Mouse (Mus musculus): Measurements from ENCODE around the gene Gm49318. TPM values are rescaled to one million over a fixed set of nuclear protein-coding genes. Genes with fewer than 3 reads are reported as not detected.

Gm49318 gene
- total RNA-seq, 2 experiments from 2014 or later = not detected

- no peak for ATAC-seq (ENCODE audit: poor library complexity, severe bottlenecking)
Observed at GRCm38 (mm10) chr9:22072276-22072675, 1.2 kb upstream of the Gm49318 start.

DNA sequence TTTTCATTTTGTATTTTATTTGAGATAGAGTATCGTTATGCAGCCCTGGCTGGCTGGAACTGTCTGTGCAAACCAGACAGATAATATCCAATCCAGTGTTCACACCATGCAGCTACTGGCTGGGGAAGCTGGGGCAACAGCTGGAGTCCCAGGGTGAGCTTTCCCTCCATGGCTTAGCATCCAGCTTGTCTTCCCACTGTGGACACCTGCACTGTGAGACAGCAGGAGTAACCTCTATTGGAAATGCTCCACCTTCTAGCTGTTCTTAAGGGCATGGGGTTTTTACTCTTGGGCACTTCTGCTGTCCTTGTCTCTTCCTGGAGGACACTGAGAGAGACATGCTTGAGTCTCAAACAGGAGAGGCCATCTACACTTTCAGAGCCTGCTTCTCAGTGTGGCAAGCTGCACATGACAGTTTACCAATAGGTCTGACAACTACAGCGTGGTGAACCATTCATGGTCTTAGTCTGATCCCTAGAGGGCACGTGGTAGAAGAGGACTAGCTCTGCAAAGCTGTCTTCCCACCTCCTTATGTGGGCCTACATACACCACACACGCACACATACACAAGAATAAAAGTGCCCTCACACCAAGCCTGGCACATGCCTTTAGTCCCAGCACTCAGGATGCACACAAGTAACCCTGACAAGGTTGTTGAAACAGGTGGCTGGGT lies 1.0 kb downstream of the Gm49318 start:
- no peak for ATAC-seq (ENCODE audit: poor library complexity, severe bottlenecking)

DNA sequence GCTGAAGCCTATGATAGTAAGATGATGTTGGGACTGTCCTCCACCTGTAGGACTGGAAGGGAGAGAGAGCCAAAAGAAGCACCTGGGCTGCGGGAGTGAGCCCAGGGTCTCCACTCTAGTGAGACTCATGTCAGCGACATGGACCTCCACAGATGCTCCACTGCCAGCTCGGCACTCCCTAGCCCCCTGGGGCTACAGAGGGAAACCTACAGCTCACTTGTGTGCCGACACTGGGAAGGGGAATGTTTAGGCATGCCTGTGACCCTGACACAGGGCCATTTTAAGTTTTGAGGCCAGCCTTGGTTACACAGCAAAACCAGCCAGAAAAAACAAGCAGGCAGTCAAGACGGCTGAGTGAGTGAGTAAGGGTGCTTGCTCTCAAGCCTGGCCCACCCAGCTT lies 3.9 kb downstream of the Gm49318 start:
- no peak for ATAC-seq (ENCODE audit: poor library complexity, severe bottlenecking)

GRCm38 (mm10) chr9:22066433-22066832 lies 4.6 kb downstream of the Gm49318 start:
- peak; percentile 42 for ATAC-seq (ENCODE audit: poor library complexity, severe bottlenecking)

GRCm38 (mm10) chr9:22065642-22066041 lies 5.4 kb downstream of the Gm49318 start:
- ATAC-seq (ENCODE audit: poor library complexity, severe bottlenecking) = no peak

- no peak for ATAC-seq (ENCODE audit: poor library complexity, severe bottlenecking)
Observed at GRCm38 (mm10) chr9:22064341-22064740, 6.7 kb downstream of the Gm49318 start.

- ATAC-seq (ENCODE audit: poor library complexity, severe bottlenecking) = no peak
Observed at GRCm38 (mm10) chr9:22061339-22061738, 9.7 kb downstream of the Gm49318 start.

GRCm38 (mm10) chr9:22058011-22058424 lies 13.0 kb downstream of the Gm49318 start:
- ATAC-seq (ENCODE audit: poor library complexity, severe bottlenecking) = no peak

- ATAC-seq (ENCODE audit: poor library complexity, severe bottlenecking) = no peak
Observed at GRCm38 (mm10) chr9:22057031-22057517, 14.0 kb downstream of the Gm49318 start.

GRCm38 (mm10) chr9:22056303-22056910 lies 14.7 kb downstream of the Gm49318 start:
- no peak for ATAC-seq (ENCODE audit: poor library complexity, severe bottlenecking)

GRCm38 (mm10) chr9:22055713-22056112 lies 15.3 kb downstream of the Gm49318 start:
- no peak for ATAC-seq (ENCODE audit: poor library complexity, severe bottlenecking)

DNA sequence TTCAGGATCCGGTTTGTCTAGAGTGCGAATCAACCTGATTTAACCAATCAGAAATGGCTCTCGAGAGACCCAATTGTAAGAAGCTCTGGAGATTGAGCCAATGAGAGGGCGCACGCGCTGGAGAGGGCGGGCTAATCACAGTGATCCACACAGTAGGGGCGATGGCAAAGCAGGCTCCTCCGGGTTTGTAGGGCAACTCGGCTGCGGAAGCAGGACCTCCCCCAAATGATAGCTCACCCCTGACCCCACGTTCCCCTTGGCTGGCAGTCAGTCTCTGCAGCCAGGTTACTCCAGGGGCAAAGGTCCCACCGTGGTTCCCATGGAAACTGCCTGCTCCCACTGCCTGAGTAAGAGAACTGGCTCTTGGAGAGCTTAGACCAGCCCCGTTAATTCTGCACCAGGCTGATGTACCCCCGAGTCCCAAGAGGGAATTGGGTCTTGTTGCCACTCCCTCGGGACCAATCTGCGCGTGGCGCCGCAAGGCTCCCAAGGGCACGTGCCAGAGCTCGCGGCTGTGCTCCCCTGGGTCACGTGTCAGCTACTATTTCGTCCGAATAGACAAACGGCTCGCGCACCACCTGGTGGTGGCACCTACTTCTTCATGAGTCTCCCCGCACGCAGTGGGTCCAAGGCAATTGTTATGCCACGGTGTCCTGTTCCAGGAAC lies 16.5 kb downstream of the Gm49318 start:
- ATAC-seq (ENCODE audit: poor library complexity, severe bottlenecking) = peak; percentile 80

DNA sequence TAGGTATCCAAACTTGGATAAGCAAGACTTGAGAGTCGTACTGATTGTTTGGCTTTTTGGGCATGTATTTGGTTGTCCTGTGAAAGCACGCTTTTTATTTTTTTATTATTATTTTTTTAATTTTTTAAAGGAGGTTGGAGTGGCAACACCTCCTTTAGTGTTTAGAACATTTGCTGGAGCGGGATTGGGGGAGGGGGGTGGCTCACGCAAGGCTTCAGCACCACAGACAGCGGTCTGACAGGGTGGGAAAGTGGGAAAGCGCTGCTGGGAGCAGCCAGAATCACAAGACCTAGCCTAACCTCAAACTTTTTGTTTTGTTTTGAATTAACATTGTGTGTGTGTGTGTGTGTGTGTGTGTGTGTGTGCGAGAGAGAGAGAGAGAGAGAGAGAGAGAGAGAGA lies 17.4 kb downstream of the Gm49318 start:
- ATAC-seq (ENCODE audit: poor library complexity, severe bottlenecking) = no peak

- ATAC-seq (ENCODE audit: poor library complexity, severe bottlenecking) = no peak
Observed at GRCm38 (mm10) chr9:22051958-22052254, 19.2 kb downstream of the Gm49318 start, which contains the start of gene Elavl3. Gene Elavl3, minus strand, starts transcription at chr9:22052023.

DNA sequence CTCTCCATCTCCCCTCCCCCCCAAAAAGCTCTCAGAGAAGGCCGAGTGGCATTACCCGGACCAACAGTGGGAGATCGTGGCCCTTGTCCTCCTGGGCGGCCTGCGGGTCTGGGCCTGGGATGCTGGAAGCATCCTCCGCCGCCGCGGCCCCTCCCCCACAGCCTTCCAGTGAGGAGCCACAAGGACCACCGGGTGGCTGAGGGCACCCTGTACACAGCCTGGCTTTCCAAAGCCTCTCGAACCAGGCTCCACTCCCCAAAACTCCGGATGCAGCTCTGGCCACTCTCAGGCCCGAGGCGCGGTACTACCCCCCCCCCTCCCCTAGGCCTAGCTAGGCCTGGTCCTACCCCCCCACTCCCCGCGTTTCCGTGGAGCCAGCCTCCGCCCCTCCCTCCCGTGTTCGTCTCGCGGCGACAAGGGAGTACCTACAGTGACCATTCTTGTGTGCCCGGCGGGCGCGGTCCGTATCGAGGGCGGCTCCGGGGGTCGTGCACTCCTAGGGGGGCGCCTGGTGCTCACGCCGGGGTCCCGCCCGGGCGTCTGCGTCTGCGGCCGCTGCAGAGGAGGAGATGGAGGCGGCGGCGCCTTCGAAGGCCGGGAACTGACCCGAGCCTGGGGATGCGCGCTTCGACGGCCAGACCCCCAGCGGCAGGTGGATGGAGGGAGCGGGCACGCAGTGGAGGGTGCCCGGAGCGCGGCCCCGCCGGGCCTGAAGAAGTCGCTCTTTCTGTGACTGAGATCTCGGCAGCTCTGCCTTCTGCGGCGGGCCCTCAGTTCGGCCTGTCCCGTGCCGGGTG lies 19.7 kb downstream of the Gm49318 start:
- ATAC-seq (ENCODE audit: poor library complexity, severe bottlenecking) = no peak

DNA sequence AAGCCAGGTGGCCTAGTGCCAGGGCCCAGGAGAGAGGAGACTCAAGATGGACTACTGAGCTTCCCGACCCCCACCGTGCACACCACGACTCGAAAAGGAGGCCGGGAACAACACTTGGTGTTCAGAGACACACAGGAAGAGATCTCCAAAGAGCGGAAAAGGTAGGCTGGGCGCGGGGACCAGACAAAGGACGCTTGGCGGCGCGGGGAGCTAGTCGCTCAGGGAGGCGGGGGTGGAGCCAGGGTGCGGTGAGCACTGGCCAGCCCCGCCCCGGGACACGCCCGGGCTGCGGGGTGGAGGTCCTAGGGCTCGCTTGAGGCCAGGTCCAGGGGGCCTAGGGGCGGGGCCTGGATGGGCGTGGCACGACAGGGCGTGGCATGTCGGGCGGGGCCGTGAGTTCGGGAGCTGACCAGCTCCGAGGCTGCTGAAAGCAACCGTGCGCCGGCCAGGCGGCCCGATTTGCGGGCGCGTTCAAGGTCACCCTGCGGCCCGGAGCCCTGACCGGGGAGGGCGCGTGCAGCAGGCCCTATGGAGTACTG lies 20.6 kb downstream of the Gm49318 start:
- peak; percentile 34 for ATAC-seq (ENCODE audit: poor library complexity, severe bottlenecking)

GRCm38 (mm10) chr9:22049721-22050270 lies 21.3 kb downstream of the Gm49318 start:
- ATAC-seq (ENCODE audit: poor library complexity, severe bottlenecking) = no peak

DNA sequence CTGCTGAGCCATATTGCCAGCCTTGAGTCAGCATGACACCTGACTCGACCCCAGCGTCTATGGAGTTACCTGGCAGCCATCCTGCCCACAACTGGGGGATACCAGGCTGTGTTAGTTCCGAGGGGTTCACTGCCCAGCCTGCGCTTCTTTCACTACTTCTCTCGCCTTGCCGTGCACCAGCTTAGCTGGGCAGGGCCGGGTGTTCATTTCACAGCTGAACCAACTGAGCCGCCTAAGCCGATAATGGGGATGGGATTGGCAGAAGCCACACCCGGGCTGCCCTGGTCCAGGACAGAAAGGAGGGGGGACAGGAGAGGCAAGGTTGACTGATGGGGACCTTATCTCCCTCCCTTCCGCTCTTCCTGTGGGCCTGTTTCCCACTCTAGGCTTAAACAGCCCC lies 21.7 kb downstream of the Gm49318 start:
- ATAC-seq (ENCODE audit: poor library complexity, severe bottlenecking) = no peak

DNA sequence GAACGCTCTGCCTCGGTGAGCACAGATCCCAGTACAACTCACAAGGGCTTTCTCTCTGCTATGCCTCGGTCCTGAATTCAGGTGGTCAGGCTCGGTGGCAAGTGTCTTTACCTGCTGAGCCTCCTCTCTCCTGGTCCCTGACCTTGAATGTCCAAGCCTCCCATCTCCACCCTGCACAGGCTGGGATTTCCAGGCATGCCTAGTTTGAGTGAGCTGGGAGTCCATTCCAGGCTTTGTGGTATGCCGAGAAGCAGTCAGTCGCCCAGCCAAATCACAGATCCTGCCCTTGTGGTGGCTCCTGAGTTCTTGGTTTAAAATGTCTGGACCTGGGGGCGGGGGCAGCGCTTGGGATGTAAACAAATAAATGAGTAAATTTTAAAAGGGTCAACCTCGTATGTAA lies 23.7 kb downstream of the Gm49318 start:
- ATAC-seq (ENCODE audit: poor library complexity, severe bottlenecking) = no peak

DNA sequence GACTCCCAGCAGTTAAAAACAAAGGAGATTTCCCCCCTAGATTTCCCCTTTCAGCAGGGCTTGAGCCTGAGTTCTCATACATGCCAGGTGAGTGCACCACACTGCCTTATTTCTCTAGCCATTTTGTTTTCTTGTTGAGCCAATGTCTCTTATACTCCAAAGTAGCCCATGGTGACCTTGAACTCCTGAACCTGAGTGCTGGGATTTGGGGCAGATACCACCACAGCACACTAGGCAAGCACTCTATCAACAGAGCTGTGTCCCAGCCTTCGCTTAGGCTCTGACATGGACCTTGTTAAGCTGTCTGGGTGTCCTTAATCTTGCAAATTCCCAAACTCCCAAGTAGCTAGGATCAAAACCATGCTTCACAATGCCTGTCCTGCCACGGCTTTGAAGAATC lies 29.2 kb downstream of the Gm49318 start:
- ATAC-seq (ENCODE audit: poor library complexity, severe bottlenecking) = no peak

DNA sequence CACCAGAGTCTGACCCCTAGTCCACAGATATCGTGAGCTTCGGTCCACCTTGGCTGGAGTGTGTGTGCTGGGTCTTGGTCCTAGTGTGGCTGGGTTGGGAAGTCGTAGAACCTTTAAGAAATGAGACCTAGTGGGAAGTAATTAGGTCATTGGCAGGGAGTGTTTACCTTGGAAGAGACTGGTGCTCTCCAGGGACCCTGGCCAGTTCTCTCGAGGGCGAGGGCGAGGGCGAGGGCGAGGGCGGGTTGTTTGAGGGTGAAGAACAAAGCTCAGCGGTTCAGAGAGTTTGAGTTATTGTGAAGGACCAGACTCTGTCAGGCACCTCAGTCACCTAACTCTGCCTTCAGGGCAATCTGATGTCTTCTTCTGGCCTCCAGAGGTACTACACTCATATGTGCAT lies 33.2 kb downstream of the Gm49318 start:
- no peak for ATAC-seq (ENCODE audit: poor library complexity, severe bottlenecking)
